Comparison of ENCODE assay signal across 10 mouse cellular contexts in genomic region chr9:21451870-21452269, GRCm38 (mm10). TPM values are rescaled to one million over a fixed set of nuclear protein-coding genes. Genes with fewer than 3 reads are reported as not detected.
DNase-seq lines count a peak whose midpoint lies in the region; ATAC-seq and TF ChIP-seq lines count a peak whose summit lies in the region.
"Had no signal": no experiment of that assay in that cellular context is flagged by ENCODE, and none has a peak within 500 bp of the region (broad histone marks: within the 10 kb centered on the region; RNA-seq: fewer than 3 reads in every experiment).

No protein-coding gene starts in this region.

- H3K4me2 ChIP-seq in lung, embryonic 15.5 days, result no peak overlapping the region
- H3K4me2 ChIP-seq in intestine, embryonic 16.5 days (ENCODE audit: low read depth, low read length), result no peak overlapping the region
- H3K4me2 ChIP-seq: embryonic facial prominence, embryonic 15.5 days; midbrain, embryonic 11.5 days had no signal

- H3K9me3 ChIP-seq in lung, embryonic 15.5 days, result no peaks in the 10 kb centered on the region
- H3K9me3 ChIP-seq in intestine, embryonic 16.5 days (ENCODE audit: control insufficient read depth, low read length), result no peaks in the 10 kb centered on the region
- H3K9me3 ChIP-seq: embryonic facial prominence, embryonic 15.5 days had no signal

- 60% methylated on average over 8 of the region's 8 CpGs for WGBS in lung, embryonic 15.5 days
- 47% methylated on average over 8 of the region's 8 CpGs for WGBS in intestine, embryonic 16.5 days
- WGBS in small intestine, adult 2 months, result 45% methylated on average over 8 of the region's 8 CpGs

- ATAC-seq in lung, embryonic 15.5 days (ENCODE audit: borderline replicate concordance, extremely low read depth, low FRiP score, low TSS enrichment), result no peak
- peak; percentile 53 for ATAC-seq in intestine, embryonic 16.5 days

- H3K4me1 ChIP-seq in lung, embryonic 15.5 days, result peaks cover 33% of the 10 kb centered on the region
- peaks cover 11% of the 10 kb centered on the region for H3K4me1 ChIP-seq in cortical plate, adult 2 months (ENCODE audit: control insufficient read depth, insufficient read depth, low read length)
- H3K4me1 ChIP-seq in intestine, embryonic 16.5 days (ENCODE audit: control insufficient read depth, insufficient read depth, low read length), result peaks cover 26% of the 10 kb centered on the region
- H3K4me1 ChIP-seq in small intestine, adult 2 months (ENCODE audit: control insufficient read depth, insufficient read depth, insufficient read length, low read length), result peaks cover 52% of the 10 kb centered on the region

- no peak for TF ChIP-seq POLR2A in cortical plate, adult 2 months (IDR thresholded peaks at IDR 0.05; ENCODE audit: extremely low read depth, insufficient read depth, low read length)
- no peak for TF ChIP-seq POLR2A in small intestine, adult 2 months (IDR thresholded peaks at IDR 0.05; ENCODE audit: low read depth, low read length)

- no peaks in the 10 kb centered on the region for H3K27me3 ChIP-seq in lung, embryonic 15.5 days
- no peaks in the 10 kb centered on the region for H3K27me3 ChIP-seq in intestine, embryonic 16.5 days (replicated peaks; ENCODE audit: control insufficient read depth, insufficient read depth, low read length)
- H3K27me3 ChIP-seq in small intestine, adult 2 months (ENCODE audit: control insufficient read depth, insufficient read depth, low read length), result no peaks in the 10 kb centered on the region
- H3K27me3 ChIP-seq: embryonic facial prominence, embryonic 15.5 days had no signal

- H3K9ac ChIP-seq in lung, embryonic 15.5 days, result no peak overlapping the region
- H3K9ac ChIP-seq in intestine, embryonic 16.5 days (ENCODE audit: low read depth, low read length), result no peak overlapping the region; the same call in 1 of the 2 replicates
- H3K9ac ChIP-seq: embryonic facial prominence, embryonic 15.5 days had no signal

- no peaks in the 10 kb centered on the region for H3K36me3 ChIP-seq in lung, embryonic 15.5 days
- H3K36me3 ChIP-seq in intestine, embryonic 16.5 days (ENCODE audit: control insufficient read depth, insufficient read depth, low read length), result no peaks in the 10 kb centered on the region
- H3K36me3 ChIP-seq in small intestine, adult 2 months (ENCODE audit: control insufficient read depth, insufficient read depth, low read length), result peaks cover 4% of the 10 kb centered on the region; the same call in 1 of the 2 replicates
- H3K36me3 ChIP-seq: embryonic facial prominence, embryonic 15.5 days had no signal

- DNase-seq in lung, postnatal 4 days, result no peak
- DNase-seq in ovary, postnatal 10 days (ENCODE audit: low spot score), result no peak
- DNase-seq in neural tube, embryonic 10.5 days (ENCODE audit: extremely low spot score, low spot score), result no peak
- DNase-seq: right cerebral cortex, postnatal 25 days had no signal

- H3K27ac ChIP-seq in lung, embryonic 15.5 days, result 0 out of 2 replicates have a peak overlapping the region, but pooled peaks have one; percentile 2
- H3K27ac ChIP-seq in cortical plate, adult 2 months (ENCODE audit: insufficient read depth, low read length), result peak overlapping the region; percentile 85
- no peak overlapping the region for H3K27ac ChIP-seq in intestine, embryonic 16.5 days (ENCODE audit: low read length)
- peak overlapping the region; percentile 59 for H3K27ac ChIP-seq in small intestine, adult 2 months (ENCODE audit: insufficient read depth, low read depth, low read length)
- H3K27ac ChIP-seq: embryonic facial prominence, embryonic 15.5 days had no signal

- H3K4me3 ChIP-seq in lung, embryonic 15.5 days, result no peak overlapping the region
- H3K4me3 ChIP-seq in cortical plate, adult 2 months (ENCODE audit: insufficient read depth, low read length), result no peak overlapping the region
- no peak overlapping the region for H3K4me3 ChIP-seq in intestine, embryonic 16.5 days (ENCODE audit: low read length)
- no peak overlapping the region for H3K4me3 ChIP-seq in small intestine, adult 2 months (ENCODE audit: low read depth, low read length)
- H3K4me3 ChIP-seq: embryonic facial prominence, embryonic 15.5 days had no signal

- no peak for TF ChIP-seq CTCF in cortical plate, adult 2 months (IDR thresholded peaks at IDR 0.05; ENCODE audit: extremely low read depth, insufficient read depth, low read length)
- TF ChIP-seq CTCF in small intestine, adult 2 months (IDR thresholded peaks at IDR 0.05; ENCODE audit: extremely low read depth, insufficient read length, insufficient replicate concordance, low read depth, low read length), result no peak

RNA-seq across cellular contexts. Expression of gene Dnm2, which starts 27.2 kb away (rescaled TPM):
- 73.6 and 77.4 TPM in 2 replicates for polyA plus RNA-seq in lung, embryonic 15.5 days (2015; fragmentation: Nextera tagmentation; extraction: Ambion mirVana)
- polyA plus RNA-seq in cortical plate, adult 2 months (2012; rRNA removed), result 60.8 and 67.9 TPM in 2 replicates
- 77.7 and 82.5 TPM in 2 replicates for polyA plus RNA-seq in intestine, embryonic 16.5 days (2015; fragmentation: Nextera tagmentation; extraction: Ambion mirVana)
- polyA plus RNA-seq in small intestine, adult 2 months (2012; rRNA removed), result 179 and 517 TPM in 2 replicates

RNA-seq across cellular contexts. Expression of gene Qtrt1, which starts 40.2 kb away (rescaled TPM):
- 42.4 and 43.7 TPM in 2 replicates for polyA plus RNA-seq in lung, embryonic 15.5 days (2015; fragmentation: Nextera tagmentation; extraction: Ambion mirVana)
- 42.5 and 43.8 TPM in 2 replicates for polyA plus RNA-seq in cortical plate, adult 2 months (2012; rRNA removed)
- 51.1 and 60.3 TPM in 2 replicates for polyA plus RNA-seq in intestine, embryonic 16.5 days (2015; fragmentation: Nextera tagmentation; extraction: Ambion mirVana)
- 30.1 and 32.8 TPM in 2 replicates for polyA plus RNA-seq in small intestine, adult 2 months (2012; rRNA removed)

RNA-seq across cellular contexts. Expression of gene Tmed1, which starts 58.2 kb away (rescaled TPM):
- polyA plus RNA-seq in lung, embryonic 15.5 days (2015; fragmentation: Nextera tagmentation; extraction: Ambion mirVana), result 119 and 123 TPM in 2 replicates
- 25.0 and 25.5 TPM in 2 replicates for polyA plus RNA-seq in cortical plate, adult 2 months (2012; rRNA removed)
- 72.6 and 79.7 TPM in 2 replicates for polyA plus RNA-seq in intestine, embryonic 16.5 days (2015; fragmentation: Nextera tagmentation; extraction: Ambion mirVana)
- 7.5 and 10.8 TPM in 2 replicates for polyA plus RNA-seq in small intestine, adult 2 months (2012; rRNA removed)
